Mouse (Mus musculus) small intestine, adult 2 months (tissue): Measurements from ENCODE around the gene Miga2. TPM values are rescaled to one million over a fixed set of nuclear protein-coding genes. Genes with fewer than 3 reads are reported as not detected.

ENCODE experiments used
- H3K27ac ChIP-seq: fragments of 200-500 bp; 2 replicates; pipeline ENCODE4 v1.5.1; 2012; ENCODE audit warnings: low read depth, low read length, control low read depth, inconsistent platforms; ENCODE audit not compliant: insufficient read depth
- H3K27me3 ChIP-seq: fragments of 200-500 bp; 2 replicates; pipeline ENCODE4 v1.6.1; 2012; ENCODE audit warnings: mild to moderate bottlenecking, moderate library complexity, low read length, inconsistent platforms; ENCODE audit not compliant: control insufficient read depth, insufficient read depth
- H3K36me3 ChIP-seq: fragments of 200-500 bp; 2 replicates; pipeline ENCODE4 v1.6.1; 2012; ENCODE audit warnings: mild to moderate bottlenecking, low read length, control low read depth, inconsistent platforms; ENCODE audit not compliant: control insufficient read depth, insufficient read depth
- H3K4me1 ChIP-seq: fragments of 200-500 bp; 2 replicates; pipeline ENCODE4 v1.6.1; 2012; ENCODE audit warnings: low read length, inconsistent platforms, mixed read lengths; ENCODE audit not compliant: control insufficient read depth, insufficient read depth, insufficient read length
- H3K4me3 ChIP-seq: fragments of 200-500 bp; 2 replicates; pipeline ENCODE4 v1.5.1; 2012; ENCODE audit warnings: low read depth, mild to moderate bottlenecking, control low read depth, inconsistent platforms, low read length, moderate library complexity
- CTCF ChIP-seq: fragments of 200-500 bp; IDR thresholded peaks from 2 replicates; pipeline ENCODE4 v1.5.1; 2012; ENCODE audit warnings: low read depth, mild to moderate bottlenecking, control low read depth, inconsistent platforms, low read length, moderate library complexity, mixed read lengths; ENCODE audit not compliant: insufficient replicate concordance, insufficient read length; ENCODE audit errors: extremely low read depth
- POLR2A ChIP-seq: fragments of 200-500 bp; IDR thresholded peaks from 2 replicates; pipeline ENCODE4 v1.6.1; 2012; ENCODE audit warnings: low read depth, mild to moderate bottlenecking, control low read depth, inconsistent platforms, low read length, moderate library complexity
- WGBS: fragments of 180-500 bp; shearing (Covaris S2); methylation state at CpG from one replicate; pipeline ENCODE4 v1.1.7; 2018; 5-methylcytosine and 5-hydroxymethylcytosine counted together
- polyA plus RNA-seq: library from polyadenylated mRNA; depleted of rRNA; stranded (reverse); fragments of >200 nt; gene quantifications from 2 replicates; pipeline ENCODE4 v1.2.3, GENCODE M21; 2012

The Miga2 gene
- polyA plus RNA-seq, 1 experiment: 33.4 TPM

GRCm38 (mm10) chr2:30385591-30385990 is 21.6 kb downstream of the Miga2 start:
- H3K4me1 ChIP-seq: peaks cover 6% of the 10 kb centered on the region
- WGBS: 87% methylated on average over 4 of the region's 4 CpGs
- no peak for TF ChIP-seq POLR2A
- TF ChIP-seq CTCF: no peak
- no peaks in the 10 kb centered on the region for H3K27me3 ChIP-seq
- H3K36me3 ChIP-seq: peaks cover 33% of the 10 kb centered on the region
- H3K27ac ChIP-seq: no peak overlapping the region
- H3K4me3 ChIP-seq: no peak overlapping the region

- WGBS: 82% methylated on average over 9 of the region's 9 CpGs
- TF ChIP-seq POLR2A: no peak
- no peak for TF ChIP-seq CTCF
Measured at GRCm38 (mm10) chr2:30386913-30387312, 22.9 kb downstream of the Miga2 start.

DNA sequence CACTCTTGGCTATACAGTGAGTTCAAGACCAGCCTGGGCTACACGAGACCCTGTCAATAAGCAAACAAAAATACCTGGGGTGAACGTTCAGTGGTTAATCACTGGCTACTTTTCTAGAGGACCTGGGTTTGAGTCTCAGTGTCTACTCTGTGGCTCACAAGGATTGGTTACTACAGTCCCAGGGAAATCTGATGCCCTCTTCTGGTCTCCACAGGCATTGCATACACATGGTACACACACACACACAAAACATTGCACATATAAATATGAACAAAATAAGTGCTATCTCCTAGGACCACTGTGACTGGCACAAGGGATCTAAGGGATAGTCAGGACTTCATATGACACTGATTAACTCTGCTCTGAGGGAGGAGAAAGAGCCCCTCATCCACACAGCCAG is 25.0 kb downstream of the Miga2 start:
- H3K4me1 ChIP-seq: peaks cover 6% of the 10 kb centered on the region
- TF ChIP-seq POLR2A: no peak
- TF ChIP-seq CTCF: no peak
- peaks cover 10% of the 10 kb centered on the region; the same call in 1 of the 2 replicates for H3K36me3 ChIP-seq
- H3K27ac ChIP-seq: no peak overlapping the region
- no peak overlapping the region for H3K4me3 ChIP-seq
- WGBS: 88% methylated on average over 2 of the region's 2 CpGs
- no peaks in the 10 kb centered on the region for H3K27me3 ChIP-seq

More at GRCm38 (mm10) chr2:30386913-30387312, 22.9 kb downstream of the Miga2 start:
- H3K4me1 ChIP-seq: no peaks in the 10 kb centered on the region
- no peak overlapping the region for H3K4me3 ChIP-seq
- peaks cover 28% of the 10 kb centered on the region for H3K36me3 ChIP-seq
- H3K27me3 ChIP-seq: no peaks in the 10 kb centered on the region
- H3K27ac ChIP-seq: no peak overlapping the region

GRCm38 (mm10) chr2:30392114-30392576 is 28.1 kb downstream of the Miga2 start, which contains the start of gene Dolpp1:
Gene Dolpp1, plus strand, starts transcription at chr2:30392254.
- peaks cover 29% of the 10 kb centered on the region for H3K4me1 ChIP-seq
- TF ChIP-seq CTCF: no peak
- peak; percentile 46; the same call in 1 of the 2 replicates for TF ChIP-seq POLR2A
- WGBS: under 1% methylated on average over 40 of the region's 40 CpGs
- H3K27me3 ChIP-seq: no peaks in the 10 kb centered on the region
- peak within 1 kb of the TSS; percentile 75 for H3K4me3 ChIP-seq
- peak within 1 kb of the TSS; percentile 99 for H3K27ac ChIP-seq
- peaks cover 17% of the 10 kb centered on the region for H3K36me3 ChIP-seq

DNA sequence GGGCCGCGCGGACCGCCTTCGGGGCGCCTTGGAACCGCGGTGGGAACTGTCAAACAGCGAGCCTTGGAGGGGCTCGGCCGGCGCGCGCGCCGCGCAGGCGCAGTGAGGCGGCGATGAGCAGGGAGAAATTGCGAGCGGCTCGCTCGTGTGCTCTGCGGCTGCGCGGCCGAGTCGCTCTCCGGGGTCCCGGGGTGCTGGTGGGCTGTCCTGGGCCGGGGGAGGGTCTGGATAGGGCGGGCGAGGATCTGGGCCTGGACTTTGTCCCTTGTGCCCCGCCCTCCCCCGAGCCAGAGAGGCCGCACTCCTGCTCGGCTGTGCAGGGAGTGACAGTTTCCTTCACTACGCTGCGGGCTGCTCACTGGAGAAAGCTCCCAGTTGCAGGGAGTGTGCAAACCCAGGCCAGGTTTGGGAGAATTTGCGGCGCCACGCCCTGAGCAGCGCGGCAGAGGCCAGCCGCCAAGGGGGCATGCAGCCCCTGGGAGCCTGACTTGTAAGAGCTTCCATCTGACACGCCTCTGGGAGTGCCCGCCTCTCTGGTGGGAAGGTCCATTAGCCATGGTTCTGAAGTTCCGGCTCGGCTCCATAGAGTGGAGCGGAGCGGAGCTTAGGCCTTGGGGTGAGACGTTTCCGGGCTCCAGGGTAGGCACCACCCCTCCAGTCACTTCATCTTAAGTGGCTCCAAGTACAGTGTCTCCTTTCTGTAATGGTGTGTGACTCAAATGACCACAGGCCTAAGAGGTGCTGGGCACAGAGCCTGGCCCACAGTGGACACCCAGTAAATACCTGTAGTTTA is 28.7 kb downstream of the Miga2 start:
- peak overlapping the region; percentile 99 for H3K27ac ChIP-seq
- H3K27me3 ChIP-seq: no peaks in the 10 kb centered on the region
- TF ChIP-seq POLR2A: no peak; the same call in none of the 2 replicates
- no peak for TF ChIP-seq CTCF
- H3K4me3 ChIP-seq: peak overlapping the region; percentile 75
- H3K4me1 ChIP-seq: peaks cover 29% of the 10 kb centered on the region
- H3K36me3 ChIP-seq: peaks cover 23% of the 10 kb centered on the region
- WGBS: under 1% methylated on average over 54 of the region's 54 CpGs

- Histone ChIP-seq H3K27ac (peak overlapping the region; percentile 99), H3K36me3 (peaks cover 27% of the 10 kb centered on the region), H3K4me3 (peak overlapping the region; percentile 75), H3K27me3 (no peaks in the 10 kb centered on the region), H3K4me1 (peaks cover 29% of the 10 kb centered on the region)
- 16% methylated on average over 1 of the region's 1 CpGs for WGBS
- no peak for TF ChIP-seq CTCF
- no peak for TF ChIP-seq POLR2A
Measured at GRCm38 (mm10) chr2:30393370-30393656, 29.3 kb downstream of the Miga2 start.

DNA sequence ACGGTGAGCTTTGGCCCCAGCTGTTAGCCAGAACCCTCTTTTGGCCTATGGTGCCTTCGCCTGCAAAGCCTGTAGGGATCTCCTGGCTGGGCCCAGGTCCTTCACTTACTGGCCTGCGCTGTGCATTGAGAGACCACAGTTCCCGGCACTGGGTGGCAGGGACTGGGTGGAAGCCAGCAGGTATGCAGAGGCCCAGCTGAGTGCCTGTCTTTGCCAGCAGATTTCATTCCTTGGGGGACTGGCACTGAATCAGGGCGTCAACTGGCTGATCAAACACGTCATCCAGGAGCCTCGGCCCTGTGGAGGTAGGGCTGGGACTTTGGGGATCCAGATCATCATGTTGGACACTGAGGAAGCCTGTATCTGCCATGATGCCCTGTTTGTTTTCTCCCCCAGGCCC is 31.7 kb downstream of the Miga2 start:
- TF ChIP-seq CTCF (no peak), POLR2A (no peak)
- Histone ChIP-seq H3K4me1 (peaks cover 29% of the 10 kb centered on the region), H3K27me3 (no peaks in the 10 kb centered on the region), H3K4me3 (no peak overlapping the region), H3K27ac (no peak overlapping the region), H3K36me3 (peaks cover 50% of the 10 kb centered on the region)
- WGBS: 73% methylated on average over 7 of the region's 7 CpGs
